Mouse (Mus musculus) embryonic fibroblast, embryonic 13.5 days (primary cell): ENCODE measurements around the gene 1810009A15Rik.
A peak's percentile ranks its signal among the peaks of the same experiment; 100 is the strongest.

Experiments
- CTCF ChIP-seq: IDR thresholded peaks from 2 replicates; pipeline ENCODE4 v1.5.1; 2011; ENCODE audit warnings: mild to moderate bottlenecking, control low read depth, low read length, moderate library complexity, borderline replicate concordance; ENCODE audit not compliant: insufficient read depth
- POLR2A ChIP-seq: IDR thresholded peaks from 2 replicates; pipeline ENCODE4 v1.6.1; 2011; ENCODE audit warnings: low read depth, mild to moderate bottlenecking, control low read depth, low read length, moderate library complexity

GRCm38 (mm10) chr19:8929224-8930088 is 40.8 kb downstream of the 1810009A15Rik start, which contains the start of the genes Rom1 and Eml3:
- 0 out of 2 replicates have a peak, but pooled peaks have one; percentile 10 for TF ChIP-seq CTCF
- peak; percentile 56 for TF ChIP-seq POLR2A
